Mouse (Mus musculus) embryonic facial prominence, embryonic 12.5 days (tissue): ENCODE measurements around the gene Macrod2. TPM values are rescaled to one million over a fixed set of nuclear protein-coding genes. Genes with fewer than 3 reads are reported as not detected.

ENCODE experiments used
- ATAC-seq: fragments of 200-750 bp; cut with Nextera tagmentation; 2 replicates; pipeline ENCODE4 v1.8.0; 2017; ENCODE audit not compliant: insufficient number of reproducible peaks, insufficient read depth, low FRiP score, low TSS enrichment
- H3K27ac ChIP-seq: fragments of 300-500 bp; sonication (generic); 2 replicates; pipeline ENCODE4 v1.5.1; 2016; ENCODE audit warnings: mild to moderate bottlenecking
- H3K27me3 ChIP-seq: fragments of 300-500 bp; sonication (generic); 2 replicates; pipeline ENCODE4 v1.6.1; 2016; ENCODE audit warnings: mild to moderate bottlenecking, moderate library complexity
- H3K36me3 ChIP-seq: fragments of 300-500 bp; sonication (generic); 2 replicates; pipeline ENCODE4 v1.6.1; 2016; ENCODE audit warnings: mild to moderate bottlenecking
- H3K4me1 ChIP-seq: fragments of 300-500 bp; sonication (generic); 2 replicates; pipeline ENCODE4 v1.6.1; 2016
- H3K4me2 ChIP-seq: fragments of 300-500 bp; sonication (generic); replicated peaks from 2 replicates; pipeline ENCODE4 v1.6.1; 2016; ENCODE audit warnings: mild to moderate bottlenecking, moderate library complexity
- H3K4me3 ChIP-seq: fragments of 300-500 bp; sonication (generic); 2 replicates; pipeline ENCODE4 v1.5.1; 2016; ENCODE audit warnings: mild to moderate bottlenecking
- H3K9ac ChIP-seq: fragments of 300-500 bp; sonication (generic); 2 replicates; pipeline ENCODE4 v1.6.1; 2016; ENCODE audit warnings: mild to moderate bottlenecking, moderate library complexity
- H3K9me3 ChIP-seq: fragments of 300-500 bp; sonication (generic); 2 replicates; pipeline ENCODE4 v1.6.1; 2016; ENCODE audit warnings: mild to moderate bottlenecking, moderate library complexity
- WGBS: fragments of 180-500 bp; shearing (Covaris S2); methylation state at CpG from one replicate; pipeline ENCODE4 v1.1.7; 2016; 5-methylcytosine and 5-hydroxymethylcytosine counted together
- polyA plus RNA-seq: library from polyadenylated mRNA; unstranded; fragments of >200 nt; fragmentation: Nextera tagmentation; extraction: Ambion mirVana; gene quantifications from 2 replicates; pipeline ENCODE4 v1.2.1, GENCODE M21; 2016

Gene Macrod2
- polyA plus RNA-seq, 1 experiment from 2014 or later, result 39.6 TPM

DNA sequence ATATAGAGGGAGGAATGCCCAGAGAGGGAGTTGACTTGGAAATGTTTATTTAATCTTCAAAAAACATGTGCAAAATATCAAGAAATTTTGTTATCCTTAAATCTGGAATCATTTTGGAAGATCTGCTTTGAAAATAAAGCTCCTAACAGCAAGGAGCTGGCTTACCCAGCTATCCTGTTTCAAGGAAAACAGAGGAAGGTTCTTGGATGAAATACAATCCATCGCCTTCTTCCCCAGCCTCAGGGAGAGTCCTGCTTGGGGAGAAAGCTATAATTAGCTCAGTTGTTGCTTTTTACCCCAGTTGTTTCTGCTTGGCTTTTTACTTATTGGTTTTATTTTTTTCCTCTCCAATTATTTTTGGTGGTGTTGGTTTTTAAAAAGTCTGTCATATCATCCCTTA, 539.4 kb downstream of the Macrod2 start:
- no peak for ATAC-seq

GRCm38 (mm10) chr2:140949461-140949860, 554.4 kb downstream of the Macrod2 start:
- no peaks in the 10 kb centered on the region for H3K4me1 ChIP-seq
- no peaks in the 10 kb centered on the region for H3K9me3 ChIP-seq
- WGBS, result 92% methylated on average over 3 of the region's 3 CpGs
- H3K27me3 ChIP-seq, result no peaks in the 10 kb centered on the region
- no peak overlapping the region for H3K9ac ChIP-seq
- H3K4me3 ChIP-seq, result no peak overlapping the region
- no peak overlapping the region for H3K4me2 ChIP-seq
- ATAC-seq, result no peak
- H3K36me3 ChIP-seq, result no peaks in the 10 kb centered on the region
- H3K27ac ChIP-seq, result no peak overlapping the region

More for the DNA sequence above, 539.4 kb downstream of the Macrod2 start:
- Histone ChIP-seq H3K4me3 (no peak overlapping the region), H3K9me3 (no peaks in the 10 kb centered on the region), H3K36me3 (no peaks in the 10 kb centered on the region), H3K27me3 (no peaks in the 10 kb centered on the region), H3K9ac (no peak overlapping the region), H3K27ac (no peak overlapping the region), H3K4me2 (no peak overlapping the region), H3K4me1 (no peaks in the 10 kb centered on the region)
- 6% methylated on average over 1 of the region's 1 CpGs for WGBS

DNA sequence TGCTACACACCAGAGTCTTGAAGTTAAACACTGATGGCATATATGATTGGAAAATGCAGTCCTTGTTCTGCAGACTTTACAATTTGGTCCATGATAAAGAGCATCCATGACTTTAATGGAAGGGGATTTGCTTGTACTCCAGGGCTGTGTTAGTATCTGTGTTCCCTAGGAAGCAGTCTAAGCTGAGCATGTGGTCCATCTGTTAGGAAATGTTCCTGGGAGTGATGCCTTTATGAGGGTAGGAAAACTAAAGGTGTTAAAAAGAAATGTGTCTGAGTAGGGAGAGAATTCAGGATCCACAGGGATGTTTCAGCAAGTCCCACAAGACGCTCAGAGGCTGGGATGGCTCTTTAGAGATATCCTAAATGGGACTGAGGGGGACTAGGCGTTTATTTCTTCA, 564.1 kb downstream of the Macrod2 start:
- 82% methylated on average over 2 of the region's 2 CpGs for WGBS
- Histone ChIP-seq H3K4me1 (no peaks in the 10 kb centered on the region), H3K4me3 (no peak overlapping the region), H3K9me3 (no peaks in the 10 kb centered on the region), H3K27me3 (no peaks in the 10 kb centered on the region), H3K9ac (no peak overlapping the region), H3K36me3 (no peaks in the 10 kb centered on the region), H3K27ac (no peak overlapping the region), H3K4me2 (no peak overlapping the region)
- ATAC-seq, result no peak

DNA sequence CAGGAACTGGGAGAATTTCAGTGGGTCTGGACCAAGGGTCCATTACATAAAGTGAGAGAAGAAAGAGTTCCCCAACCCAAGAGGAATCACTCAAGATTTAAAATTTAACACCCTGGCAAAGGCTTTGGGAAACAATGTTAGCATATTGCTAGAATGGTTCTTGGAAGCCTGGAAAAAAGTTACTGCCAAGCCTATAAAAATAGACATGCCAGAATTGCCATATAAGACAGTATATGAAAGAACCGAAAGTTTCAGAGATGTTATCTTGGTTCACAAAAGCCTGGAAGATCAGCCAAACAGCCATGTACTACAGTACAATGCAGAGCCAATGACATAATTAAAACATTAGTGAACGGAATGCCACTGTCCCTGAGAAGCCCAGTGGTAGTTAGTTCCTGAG, 575.1 kb downstream of the Macrod2 start:
- Histone ChIP-seq H3K4me1 (no peaks in the 10 kb centered on the region), H3K4me3 (no peak overlapping the region), H3K4me2 (no peak overlapping the region), H3K27me3 (no peaks in the 10 kb centered on the region), H3K9ac (no peak overlapping the region), H3K27ac (no peak overlapping the region), H3K9me3 (no peaks in the 10 kb centered on the region), H3K36me3 (no peaks in the 10 kb centered on the region)
- no peak for ATAC-seq
- WGBS, result 74% methylated on average over 2 of the region's 2 CpGs

- Histone ChIP-seq H3K9me3 (no peaks in the 10 kb centered on the region), H3K4me1 (no peaks in the 10 kb centered on the region), H3K4me2 (no peak overlapping the region), H3K36me3 (no peaks in the 10 kb centered on the region), H3K27ac (no peak overlapping the region), H3K9ac (no peak overlapping the region), H3K4me3 (no peak overlapping the region), H3K27me3 (no peaks in the 10 kb centered on the region)
- 80% methylated on average over 5 of the region's 5 CpGs for WGBS
- ATAC-seq, result no peak
Measured at GRCm38 (mm10) chr2:140971845-140972244, 576.7 kb downstream of the Macrod2 start.

- no peak overlapping the region for H3K27ac ChIP-seq
- no peak for ATAC-seq
- H3K36me3 ChIP-seq, result no peaks in the 10 kb centered on the region
- H3K4me1 ChIP-seq, result no peaks in the 10 kb centered on the region
- H3K4me2 ChIP-seq, result no peak overlapping the region
- H3K9me3 ChIP-seq, result no peaks in the 10 kb centered on the region
- no peaks in the 10 kb centered on the region for H3K27me3 ChIP-seq
- H3K4me3 ChIP-seq, result no peak overlapping the region
- 94% methylated on average over 3 of the region's 3 CpGs for WGBS
- H3K9ac ChIP-seq, result no peak overlapping the region
Measured at GRCm38 (mm10) chr2:140985670-140986372, 590.7 kb downstream of the Macrod2 start.

GRCm38 (mm10) chr2:141003846-141004245, 608.7 kb downstream of the Macrod2 start:
- WGBS, result 59% methylated on average over 5 of the region's 5 CpGs
- H3K9me3 ChIP-seq, result no peaks in the 10 kb centered on the region
- no peaks in the 10 kb centered on the region for H3K27me3 ChIP-seq
- no peak overlapping the region for H3K4me3 ChIP-seq
- H3K9ac ChIP-seq, result no peak overlapping the region
- no peak for ATAC-seq
- H3K36me3 ChIP-seq, result no peaks in the 10 kb centered on the region
- no peaks in the 10 kb centered on the region for H3K4me1 ChIP-seq
- H3K27ac ChIP-seq, result no peak overlapping the region
- H3K4me2 ChIP-seq, result no peak overlapping the region

GRCm38 (mm10) chr2:141004326-141004725, 609.2 kb downstream of the Macrod2 start:
- Histone ChIP-seq H3K36me3 (no peaks in the 10 kb centered on the region), H3K27me3 (no peaks in the 10 kb centered on the region), H3K9ac (no peak overlapping the region), H3K27ac (no peak overlapping the region), H3K9me3 (no peaks in the 10 kb centered on the region), H3K4me3 (no peak overlapping the region), H3K4me1 (no peaks in the 10 kb centered on the region), H3K4me2 (no peak overlapping the region)
- WGBS, result 82% methylated on average over 3 of the region's 3 CpGs
- ATAC-seq, result no peak

- H3K9me3 ChIP-seq, result no peaks in the 10 kb centered on the region
- H3K36me3 ChIP-seq, result no peaks in the 10 kb centered on the region
- no peak overlapping the region for H3K9ac ChIP-seq
- H3K27me3 ChIP-seq, result no peaks in the 10 kb centered on the region
- H3K4me1 ChIP-seq, result no peaks in the 10 kb centered on the region
- no peak overlapping the region for H3K4me2 ChIP-seq
- ATAC-seq, result no peak
- no peak overlapping the region for H3K27ac ChIP-seq
- WGBS, result 85% methylated on average over 6 of the region's 6 CpGs
- no peak overlapping the region for H3K4me3 ChIP-seq
Measured at GRCm38 (mm10) chr2:141005616-141006015, 610.5 kb downstream of the Macrod2 start.

DNA sequence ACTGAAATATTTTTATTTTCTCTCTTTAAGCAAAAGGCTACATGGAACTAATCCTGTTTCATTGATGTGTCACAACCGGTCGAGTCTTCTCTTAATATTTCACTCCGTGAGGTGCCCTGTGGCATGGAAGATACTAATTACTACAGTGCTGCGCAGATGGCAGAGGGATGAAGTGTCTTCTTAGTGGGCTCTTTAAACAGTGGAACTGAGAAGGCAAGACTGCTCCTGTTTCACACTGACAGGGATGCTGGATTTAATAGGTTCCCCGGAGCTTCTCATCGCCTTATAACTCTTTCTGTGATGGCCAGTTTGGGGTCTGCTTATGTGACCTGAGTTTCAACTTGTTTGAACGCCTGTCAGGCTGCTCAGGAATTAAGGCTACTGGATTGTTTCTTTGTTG, 612.6 kb downstream of the Macrod2 start:
- no peaks in the 10 kb centered on the region for H3K27me3 ChIP-seq
- H3K27ac ChIP-seq, result no peak overlapping the region
- no peaks in the 10 kb centered on the region for H3K4me1 ChIP-seq
- ATAC-seq, result no peak
- H3K9me3 ChIP-seq, result no peaks in the 10 kb centered on the region
- H3K36me3 ChIP-seq, result no peaks in the 10 kb centered on the region
- H3K9ac ChIP-seq, result no peak overlapping the region
- 45% methylated on average over 7 of the region's 7 CpGs for whole genome bisulfite sequencing
- no peak overlapping the region for H3K4me3 ChIP-seq
- no peak overlapping the region for H3K4me2 ChIP-seq

GRCm38 (mm10) chr2:141008458-141008857, 613.3 kb downstream of the Macrod2 start:
- no peak overlapping the region for H3K9ac ChIP-seq
- no peak for ATAC-seq
- no peaks in the 10 kb centered on the region for H3K36me3 ChIP-seq

GRCm38 (mm10) chr2:141013443-141014165, 618.5 kb downstream of the Macrod2 start:
- 70% methylated on average over 8 of the region's 8 CpGs for WGBS
- Histone ChIP-seq H3K4me1 (0 out of 2 replicates have a peak, but pooled peaks cover 10% of the 10 kb centered on the region), H3K4me3 (no peak overlapping the region), H3K27ac (no peak overlapping the region), H3K27me3 (no peaks in the 10 kb centered on the region), H3K9me3 (no peaks in the 10 kb centered on the region), H3K9ac (no peak overlapping the region), H3K36me3 (no peaks in the 10 kb centered on the region), H3K4me2 (no peak overlapping the region)
- 0 out of 2 replicates have a peak, but pooled peaks have one; percentile 60 for ATAC-seq

More at GRCm38 (mm10) chr2:141008458-141008857, 613.3 kb downstream of the Macrod2 start:
- no peak overlapping the region for H3K27ac ChIP-seq
- no peaks in the 10 kb centered on the region for H3K27me3 ChIP-seq
- H3K9me3 ChIP-seq, result no peaks in the 10 kb centered on the region
- WGBS, result 75% methylated on average over 1 of the region's 1 CpGs
- H3K4me1 ChIP-seq, result 0 out of 2 replicates have a peak, but pooled peaks cover 4% of the 10 kb centered on the region
- H3K4me3 ChIP-seq, result no peak overlapping the region
- H3K4me2 ChIP-seq, result no peak overlapping the region
